Mouse (Mus musculus) C2C12 (cell line): ENCODE results near the gene Cyb5d2.

ENCODE experiments used
- CTCF ChIP-seq: IDR thresholded peaks from one replicate; pipeline ENCODE4 v1.5.1; 2011; ENCODE audit not compliant: control insufficient read depth, insufficient read depth, insufficient read length
- FOSL1 ChIP-seq: IDR thresholded peaks from one replicate; pipeline ENCODE4 v1.8.0; 2011; ENCODE audit warnings: mild to moderate bottlenecking, low read length; ENCODE audit not compliant: poor library complexity, insufficient read depth, severe bottlenecking
- MAX ChIP-seq: IDR thresholded peaks from one replicate; pipeline ENCODE4 v1.6.1; 2011; ENCODE audit warnings: mild to moderate bottlenecking, control low read depth
- MYOD1 ChIP-seq: IDR thresholded peaks from one replicate; pipeline ENCODE4 v1.6.1; 2011; ENCODE audit warnings: low read depth; ENCODE audit not compliant: control insufficient read depth, insufficient read length
- MYOG ChIP-seq: IDR thresholded peaks from one replicate; pipeline ENCODE4 v1.6.1; 2011; ENCODE audit not compliant: control insufficient read depth, insufficient read length; ENCODE audit errors: extremely low read depth
- USF1 ChIP-seq: IDR thresholded peaks from one replicate; pipeline ENCODE4 v1.6.1; 2011; ENCODE audit warnings: low read depth, mild to moderate bottlenecking, control low read depth, moderate library complexity

DNA sequence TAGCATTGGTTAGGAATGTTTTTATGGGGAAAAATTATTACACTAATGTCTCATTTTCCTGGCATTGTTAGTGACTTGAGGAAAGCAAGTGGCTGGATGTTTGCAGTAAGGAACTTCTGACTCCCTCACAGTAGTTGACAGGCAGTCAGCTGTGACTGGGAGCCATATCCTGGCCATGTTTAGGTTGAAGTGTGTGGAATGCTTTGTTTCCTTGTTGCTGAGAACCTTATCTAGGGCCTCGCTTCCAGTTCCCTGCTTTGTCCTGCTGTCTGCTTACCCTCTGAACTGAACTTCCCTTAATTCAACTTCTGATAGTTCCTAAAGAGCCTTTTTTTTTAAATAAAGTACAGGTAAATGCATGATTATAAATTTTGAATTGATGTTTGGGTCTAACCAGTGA, 59.6 kb downstream of the Cyb5d2 start:
- no peak for TF ChIP-seq CTCF
- TF ChIP-seq MYOD1 = no peak
- TF ChIP-seq MAX = no peak
- no peak for TF ChIP-seq USF1
- TF ChIP-seq FOSL1 = no peak
- TF ChIP-seq MYOG = no peak
